Mouse (Mus musculus) heart, embryonic 14.5 days (tissue): ENCODE measurements around the gene Igfn1. TPM values are rescaled to one million over a fixed set of nuclear protein-coding genes. Genes with fewer than 3 reads are reported as not detected.

Experiments used
- ATAC-seq: fragments of 200-750 bp; cut with Nextera tagmentation; 2 replicates; pipeline ENCODE4 v1.8.0; 2017; ENCODE audit warnings: low read depth, moderate TSS enrichment; ENCODE audit not compliant: insufficient number of reproducible peaks, insufficient read depth, low FRiP score
- H3K27ac ChIP-seq, 2 experiments: fragments of 200-500 bp in 1 of 2; fragments of 300-500 bp in 1 of 2; sonication (generic) in 1 of 2; replicated peaks in 1 of 2; 2 replicates each; pipeline ENCODE4 v1.5.1; 2012 to 2014; ENCODE audit warnings: low read depth in 2 of 2, low read length in 2 of 2, control low read depth in 1 of 2, mild to moderate bottlenecking in 1 of 2, mixed read lengths in 1 of 2; ENCODE audit not compliant: control insufficient read depth in 1 of 2, insufficient read depth in 1 of 2
- H3K27me3 ChIP-seq: fragments of 300-500 bp; sonication (generic); 2 replicates; pipeline ENCODE4 v1.6.1; 2014; ENCODE audit warnings: mild to moderate bottlenecking, low read length, control low read depth; ENCODE audit not compliant: control insufficient read depth, insufficient read depth
- H3K36me3 ChIP-seq: fragments of 300-500 bp; sonication (generic); 2 replicates; pipeline ENCODE4 v1.6.1; 2014; ENCODE audit warnings: mild to moderate bottlenecking, control low read depth, low read length, mixed read lengths; ENCODE audit not compliant: control insufficient read depth, insufficient read depth
- H3K4me1 ChIP-seq, 2 experiments: fragments of 200-500 bp in 1 of 2; fragments of 300-500 bp in 1 of 2; sonication (generic) in 1 of 2; 2 replicates each; pipeline ENCODE4 v1.6.1; 2012 to 2014; ENCODE audit warnings: low read length in 2 of 2, control low read depth in 1 of 2, mixed read lengths in 1 of 2; ENCODE audit not compliant: control insufficient read depth in 2 of 2, insufficient read depth in 2 of 2
- H3K4me2 ChIP-seq: fragments of 300-500 bp; sonication (generic); 2 replicates; pipeline ENCODE4 v1.6.1; 2014; ENCODE audit warnings: mild to moderate bottlenecking, low read length
- H3K4me3 ChIP-seq, 2 experiments: fragments of 200-500 bp in 1 of 2; fragments of 300-500 bp in 1 of 2; sonication (generic) in 1 of 2; 2 replicates each; pipeline ENCODE4 v1.5.1; 2012 to 2014; ENCODE audit warnings: low read length in 2 of 2, mild to moderate bottlenecking in 2 of 2, control low read depth in 1 of 2, low read depth in 1 of 2, moderate library complexity in 1 of 2; ENCODE audit not compliant: control insufficient read depth in 1 of 2, insufficient read depth in 1 of 2
- H3K9ac ChIP-seq: fragments of 300-500 bp; sonication (generic); 2 replicates; pipeline ENCODE4 v1.6.1; 2014; ENCODE audit warnings: mild to moderate bottlenecking, low read length
- H3K9me3 ChIP-seq: fragments of 300-500 bp; sonication (generic); 2 replicates; pipeline ENCODE4 v1.6.1; 2016; ENCODE audit warnings: low read length, control low read depth; ENCODE audit not compliant: control insufficient read depth
- WGBS: fragments of 180-500 bp; shearing (Covaris S2); extraction: QIAGEN DNeasy Blood & Tissue Kit; methylation state at CpG from one replicate; pipeline ENCODE4 v1.1.7; 2014; 5-methylcytosine and 5-hydroxymethylcytosine counted together
- polyA plus RNA-seq: library from polyadenylated mRNA; unstranded; fragments of >200 nt; fragmentation: Nextera tagmentation; extraction: Ambion mirVana; gene quantifications from 2 replicates; pipeline ENCODE4 v1.2.1, GENCODE M21; 2014

The Igfn1 gene
- polyA plus RNA-seq, 1 experiment from 2014 or later = 0.08 TPM

- Histone ChIP-seq H3K4me1 (peaks cover 6 to 7% of the 10 kb centered on the region in 2 experiments), H3K36me3 (no peaks in the 10 kb centered on the region), H3K9ac (no peak overlapping the region), H3K4me3 (no peak overlapping the region), H3K27me3 (no peaks in the 10 kb centered on the region), H3K27ac (no peak overlapping the region), H3K9me3 (peaks cover 5% of the 10 kb centered on the region), H3K4me2 (no peak overlapping the region)
- ATAC-seq = no peak
- 70% methylated on average over 18 of the region's 18 CpGs for WGBS
Observed at GRCm38 (mm10) chr1:135933704-135934293, 72.3 kb downstream of the Igfn1 start.

- no peak overlapping the region for H3K9ac ChIP-seq
- ATAC-seq = no peak
- 56% methylated on average over 3 of the region's 3 CpGs for WGBS
- no peaks in the 10 kb centered on the region for H3K4me1 ChIP-seq
- H3K27me3 ChIP-seq = peaks cover 8% of the 10 kb centered on the region
- H3K27ac ChIP-seq = no peak overlapping the region
- H3K9me3 ChIP-seq = peaks cover 5% of the 10 kb centered on the region
- no peak overlapping the region for H3K4me2 ChIP-seq
- H3K4me3 ChIP-seq = no peak overlapping the region
- no peaks in the 10 kb centered on the region for H3K36me3 ChIP-seq
Observed at GRCm38 (mm10) chr1:135929876-135930275, 76.3 kb downstream of the Igfn1 start.

- Histone ChIP-seq H3K9ac (no peak overlapping the region), H3K4me1 (no peaks in the 10 kb centered on the region), H3K4me2 (no peak overlapping the region), H3K4me3 (no peak overlapping the region), H3K36me3 (no peaks in the 10 kb centered on the region), H3K27ac (no peak overlapping the region), H3K9me3 (no peaks in the 10 kb centered on the region), H3K27me3 (peaks cover 30% of the 10 kb centered on the region)
- no peak for ATAC-seq
- WGBS = 66% methylated on average over 5 of the region's 5 CpGs
Observed at GRCm38 (mm10) chr1:135925848-135926247, 80.3 kb downstream of the Igfn1 start.

DNA sequence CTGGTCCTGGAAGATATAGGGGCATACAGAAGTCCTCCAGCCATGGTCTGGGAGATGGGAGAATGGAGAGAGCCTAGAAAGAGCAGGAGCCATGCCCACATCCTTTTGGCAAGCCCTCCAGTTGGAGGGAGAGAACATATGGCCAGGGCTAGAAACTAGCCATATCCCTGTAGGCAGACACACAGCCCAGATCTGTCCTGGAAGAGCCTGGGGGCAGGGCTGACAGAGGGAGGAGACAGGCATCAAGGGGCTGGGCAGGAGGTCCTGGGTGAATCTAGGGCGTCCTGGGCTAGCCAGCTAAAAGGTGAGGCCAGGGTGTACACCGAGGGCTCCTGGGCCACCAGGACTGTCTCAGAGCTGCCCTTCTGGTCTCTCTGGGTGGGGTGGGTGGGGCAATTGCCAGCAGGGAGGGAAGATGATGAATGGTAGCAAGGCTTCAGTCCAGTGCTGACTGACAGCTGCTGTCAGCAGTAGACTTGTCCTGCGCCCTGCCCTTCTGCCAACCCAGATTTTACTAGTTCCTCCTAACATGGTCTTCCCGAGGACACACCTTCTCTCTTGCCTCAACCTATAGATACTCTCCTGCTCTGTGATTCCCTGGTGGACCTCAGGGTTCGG is 81.7 kb downstream of the Igfn1 start:
- Histone ChIP-seq H3K27me3 (peaks cover 44% of the 10 kb centered on the region), H3K9me3 (no peaks in the 10 kb centered on the region), H3K4me2 (no peak overlapping the region), H3K9ac (no peak overlapping the region), H3K27ac (no peak overlapping the region), H3K36me3 (no peaks in the 10 kb centered on the region), H3K4me3 (no peak overlapping the region), H3K4me1 (no peaks in the 10 kb centered on the region)
- WGBS = 61% methylated on average over 5 of the region's 5 CpGs
- ATAC-seq = no peak

GRCm38 (mm10) chr1:135923229-135923628 is 82.9 kb downstream of the Igfn1 start:
- ATAC-seq = no peak
- H3K36me3 ChIP-seq = no peaks in the 10 kb centered on the region
- H3K4me2 ChIP-seq = no peak overlapping the region
- WGBS = 62% methylated on average over 7 of the region's 7 CpGs
- peaks cover 3% of the 10 kb centered on the region in 2 experiments; a peak in 2 of 4 replicates for H3K4me1 ChIP-seq
- no peak overlapping the region for H3K9ac ChIP-seq
- H3K27ac ChIP-seq = no peak overlapping the region
- no peaks in the 10 kb centered on the region for H3K9me3 ChIP-seq
- peaks cover 57% of the 10 kb centered on the region for H3K27me3 ChIP-seq
- no peak overlapping the region for H3K4me3 ChIP-seq

- WGBS = under 1% methylated on average over 66 of the region's 67 CpGs
- H3K36me3 ChIP-seq = no peaks in the 10 kb centered on the region
- H3K4me2 ChIP-seq = peak within 1 kb of the TSS; percentile 58
- H3K4me1 ChIP-seq = peaks cover 3% of the 10 kb centered on the region in 2 experiments; a peak in 2 of 4 replicates
- H3K4me3 ChIP-seq = peak within 1 kb of the TSS; percentile 14 to 31
- H3K27ac ChIP-seq = no peak within 1 kb of the TSS
- peak; percentile 40; the same call in 1 of the 2 replicates for ATAC-seq
- H3K27me3 ChIP-seq = peaks cover 81% of the 10 kb centered on the region
- no peaks in the 10 kb centered on the region for H3K9me3 ChIP-seq
- no peak within 1 kb of the TSS for H3K9ac ChIP-seq
Observed at GRCm38 (mm10) chr1:135918644-135919407, 87.3 kb downstream of the Igfn1 start, which contains the start of gene Pkp1. Pkp1 (minus strand) TSS chr1:135919207.

GRCm38 (mm10) chr1:135917206-135917605 is 88.9 kb downstream of the Igfn1 start:
- no peaks in the 10 kb centered on the region for H3K36me3 ChIP-seq
- ATAC-seq = no peak
- 31% methylated on average over 5 of the region's 5 CpGs for WGBS
- no peak overlapping the region for H3K9ac ChIP-seq
- H3K9me3 ChIP-seq = no peaks in the 10 kb centered on the region
- no peak overlapping the region for H3K27ac ChIP-seq
- H3K27me3 ChIP-seq = peaks cover 74% of the 10 kb centered on the region
- H3K4me3 ChIP-seq = no peak overlapping the region
- peaks cover 3% of the 10 kb centered on the region in 2 experiments; a peak in 2 of 4 replicates for H3K4me1 ChIP-seq
- no peak overlapping the region for H3K4me2 ChIP-seq
